Mouse (Mus musculus) left cerebral cortex, adult 9 months (tissue): ENCODE results near the gene Desi1.

Experiments used
- DNase-seq, 2 experiments: peaks; one replicate each; pipeline ENCODE4 v3.0.0; 2022; ENCODE audit warnings: low spot score in 2 of 2

The Desi1 gene

GRCm38 (mm10) chr15:82033762-82034161 lies at the start of gene Desi1:
Gene Desi1, minus strand, starts transcription at chr15:82033862.
- DNase-seq = no peak

GRCm38 (mm10) chr15:82081161-82081560 lies 47.5 kb upstream of the Desi1 start:
- peak in 1 of 2 experiments; percentile 82 for DNase-seq

- no peak for DNase-seq
Measured at GRCm38 (mm10) chr15:82079883-82080282, 46.2 kb upstream of the Desi1 start.

- no peak for DNase-seq
Measured at GRCm38 (mm10) chr15:82073490-82073889, 39.8 kb upstream of the Desi1 start.

GRCm38 (mm10) chr15:82071816-82072469 lies 38.3 kb upstream of the Desi1 start:
- peak in 1 of 2 experiments; percentile 37 for DNase-seq

- DNase-seq = no peak
Measured at GRCm38 (mm10) chr15:82069898-82070297, 36.2 kb upstream of the Desi1 start, which contains the start of gene Mei1. Gene Mei1, plus strand, starts transcription at chr15:82069996.

- DNase-seq = peak in 1 of 2 experiments; percentile 89
Measured at GRCm38 (mm10) chr15:82065511-82065910, 31.8 kb upstream of the Desi1 start.

GRCm38 (mm10) chr15:82063909-82064308 lies 30.2 kb upstream of the Desi1 start:
- no peak for DNase-seq

GRCm38 (mm10) chr15:82058719-82059201 lies 25.1 kb upstream of the Desi1 start, which contains the start of gene 4930407I10Rik:
Gene 4930407I10Rik, plus strand, starts transcription at chr15:82059151.
- DNase-seq = no peak

- no peak for DNase-seq
Measured at GRCm38 (mm10) chr15:82052544-82052943, 18.9 kb upstream of the Desi1 start.

GRCm38 (mm10) chr15:82047080-82047883 lies 13.6 kb upstream of the Desi1 start, which contains the start of gene Snu13:
Gene Snu13, minus strand, starts transcription at chr15:82047598.
- DNase-seq = peak; percentile 60 to 91

GRCm38 (mm10) chr15:82046246-82046891 lies 12.7 kb upstream of the Desi1 start:
- no peak for DNase-seq

GRCm38 (mm10) chr15:82044166-82044784 lies 10.6 kb upstream of the Desi1 start:
- no peak for DNase-seq

- DNase-seq = peak in 1 of 2 experiments; percentile 45
Measured at GRCm38 (mm10) chr15:82040650-82041049, 7.0 kb upstream of the Desi1 start.

- DNase-seq = peak in 1 of 2 experiments; percentile 28
Measured at GRCm38 (mm10) chr15:82035904-82036689, 2.4 kb upstream of the Desi1 start.

- DNase-seq = no peak
Measured at GRCm38 (mm10) chr15:82032386-82032785, 1.3 kb downstream of the Desi1 start.

GRCm38 (mm10) chr15:82027726-82028125 lies 5.9 kb downstream of the Desi1 start:
- no peak for DNase-seq

- DNase-seq = no peak
Measured at GRCm38 (mm10) chr15:82027276-82027675, 6.4 kb downstream of the Desi1 start.

- DNase-seq = no peak
Measured at GRCm38 (mm10) chr15:82023965-82024635, 9.6 kb downstream of the Desi1 start.

- no peak for DNase-seq
Measured at GRCm38 (mm10) chr15:82022535-82023088, 11.1 kb downstream of the Desi1 start.
